Mouse (Mus musculus): ENCODE measurements around the gene Cdkl4.

DNA sequence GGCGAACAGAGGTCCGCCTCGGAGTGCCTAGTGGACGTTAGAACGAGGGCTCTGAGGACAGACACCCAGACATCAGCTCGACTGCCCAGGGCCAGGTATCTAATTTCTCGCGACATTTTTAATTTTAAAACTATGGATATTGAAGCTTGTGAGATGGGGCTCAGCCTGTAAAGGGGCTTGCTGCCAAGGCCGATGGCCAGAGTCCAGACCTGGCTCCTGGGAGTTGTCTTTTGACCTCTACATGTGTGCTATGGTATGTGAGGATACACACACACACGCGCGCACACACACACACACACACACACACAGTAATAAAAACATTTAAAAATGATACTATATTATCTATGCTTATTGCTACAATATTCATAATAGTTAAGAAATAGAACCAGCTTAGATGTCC lies 58.8 kb downstream of the Cdkl4 start:
- TF ChIP-seq POLR2A (IDR thresholded peaks at IDR 0.05; ENCODE audit: control insufficient read depth, extremely low read depth, insufficient read depth, low read length, poor library complexity) (no peak), CTCF (IDR thresholded peaks at IDR 0.05; ENCODE audit: borderline replicate concordance, control insufficient read depth, extremely low read depth, insufficient read depth, low read length, poor library complexity) (no peak)
